Mouse (Mus musculus): ENCODE results near the gene Ccr10. TPM values are rescaled to one million over a fixed set of nuclear protein-coding genes. Genes with fewer than 3 reads are reported as not detected.

Ccr10 gene
- total and polyA plus RNA-seq, 3 experiments = not detected

DNA sequence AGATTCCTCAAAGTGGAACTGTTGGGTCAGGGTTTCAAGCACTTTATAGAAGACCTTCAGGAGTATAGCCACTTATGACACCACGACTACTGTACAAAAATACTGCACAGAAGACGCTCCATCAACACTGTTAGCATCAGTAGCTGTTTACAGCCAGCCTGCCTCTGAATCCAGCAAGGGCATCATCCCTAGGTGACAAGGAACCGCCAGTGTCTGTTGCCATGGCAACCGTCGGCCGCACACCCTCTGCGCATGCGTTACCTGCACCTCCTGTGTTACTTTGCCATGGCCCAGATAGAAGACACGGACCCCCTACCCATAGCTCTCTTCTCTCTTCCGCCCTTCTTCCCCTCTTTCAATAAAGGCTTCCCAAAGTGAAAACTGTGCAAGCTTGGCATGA, 28.9 kb downstream of the Ccr10 start:
- Histone ChIP-seq H3K4me1 (ENCODE audit: control insufficient read depth in 1 of 2, insufficient read depth in 2 of 2, low read length in 2 of 2) (peaks cover 3 to 19% of the 10 kb centered on the region in 2 experiments; a peak in 2 of 4 replicates), H3K9ac (ENCODE audit: control insufficient read depth, low read depth, low read length, poor library complexity, severe bottlenecking) (no peak overlapping the region), H3K27me3 (ENCODE audit: control insufficient read depth in 1 of 2, insufficient read depth in 2 of 2, low read length in 2 of 2) (peaks cover 0 to 4% of the 10 kb centered on the region in 2 experiments; a peak in 3 of 4 replicates), H3K27ac (ENCODE audit: control insufficient read depth, low read depth, low read length) (no peak overlapping the region), H3K9me3 (replicated peaks; ENCODE audit: insufficient read depth, low read length) (no peaks in the 10 kb centered on the region), H3K4me3 (ENCODE audit: control insufficient read depth in 1 of 2, insufficient read depth in 1 of 2, low read depth in 2 of 2, low read length in 2 of 2) (no peak overlapping the region), H3K79me2 (ENCODE audit: control insufficient read depth, insufficient read depth, low read length, poor library complexity) (no peaks in the 10 kb centered on the region), H3K36me3 (ENCODE audit: control insufficient read depth in 1 of 2, insufficient read depth in 2 of 2, low read length in 2 of 2) (no peaks in the 10 kb centered on the region; a peak in 1 of 4 replicates)
- DNase-seq (ENCODE audit: low read depth, low spot score) = no peak
- no peak for TF ChIP-seq UBTF (IDR thresholded peaks at IDR 0.05; ENCODE audit: borderline replicate concordance, insufficient read depth, low read depth, low read length)
- no peak for TF ChIP-seq USF2 (IDR thresholded peaks at IDR 0.05; ENCODE audit: borderline replicate concordance in 1 of 2, insufficient read depth in 1 of 2, low read depth in 1 of 2, low read length in 2 of 2)
- no peak for TF ChIP-seq ETS1 (IDR thresholded peaks at IDR 0.05; ENCODE audit: low read depth, low read length)
- no peak for TF ChIP-seq EP300 (IDR thresholded peaks at IDR 0.05; ENCODE audit: low read depth in 1 of 2, low read length in 2 of 2)
- TF ChIP-seq TBP (IDR thresholded peaks at IDR 0.05; ENCODE audit: low read depth, low read length) = no peak
- TF ChIP-seq MAZ (IDR thresholded peaks at IDR 0.05; ENCODE audit: low read depth, low read length) = no peak
- TF ChIP-seq CTCF (IDR thresholded peaks at IDR 0.05 in 2 of 3, conservative IDR thresholded peaks at IDR 0.05 in 1 of 3; ENCODE audit: control insufficient read depth in 1 of 3, insufficient read depth in 1 of 3, low read depth in 2 of 3, low read length in 3 of 3, poor library complexity in 1 of 3, severe bottlenecking in 1 of 3) = no peak
- TF ChIP-seq RCOR1 (IDR thresholded peaks at IDR 0.05; ENCODE audit: low read depth, low read length) = no peak
- TF ChIP-seq POLR2AphosphoS5 (IDR thresholded peaks at IDR 0.05; ENCODE audit: borderline replicate concordance, low read depth, low read length) = no peak
- no peak for TF ChIP-seq E2F4 (IDR thresholded peaks at IDR 0.05; ENCODE audit: borderline replicate concordance, low read depth, low read length)
- no peak for TF ChIP-seq CHD2 (IDR thresholded peaks at IDR 0.05; ENCODE audit: low read length)
- TF ChIP-seq ZMIZ1 (IDR thresholded peaks at IDR 0.05; ENCODE audit: low read depth, low read length) = no peak
- no peak for TF ChIP-seq ZC3H11A (IDR thresholded peaks at IDR 0.05; ENCODE audit: low read depth, low read length)
- TF ChIP-seq POLR2A (IDR thresholded peaks at IDR 0.05; ENCODE audit: control insufficient read depth in 1 of 2, insufficient read depth in 1 of 2, low read depth in 1 of 2, low read length in 2 of 2, poor library complexity in 1 of 2) = no peak

DNA sequence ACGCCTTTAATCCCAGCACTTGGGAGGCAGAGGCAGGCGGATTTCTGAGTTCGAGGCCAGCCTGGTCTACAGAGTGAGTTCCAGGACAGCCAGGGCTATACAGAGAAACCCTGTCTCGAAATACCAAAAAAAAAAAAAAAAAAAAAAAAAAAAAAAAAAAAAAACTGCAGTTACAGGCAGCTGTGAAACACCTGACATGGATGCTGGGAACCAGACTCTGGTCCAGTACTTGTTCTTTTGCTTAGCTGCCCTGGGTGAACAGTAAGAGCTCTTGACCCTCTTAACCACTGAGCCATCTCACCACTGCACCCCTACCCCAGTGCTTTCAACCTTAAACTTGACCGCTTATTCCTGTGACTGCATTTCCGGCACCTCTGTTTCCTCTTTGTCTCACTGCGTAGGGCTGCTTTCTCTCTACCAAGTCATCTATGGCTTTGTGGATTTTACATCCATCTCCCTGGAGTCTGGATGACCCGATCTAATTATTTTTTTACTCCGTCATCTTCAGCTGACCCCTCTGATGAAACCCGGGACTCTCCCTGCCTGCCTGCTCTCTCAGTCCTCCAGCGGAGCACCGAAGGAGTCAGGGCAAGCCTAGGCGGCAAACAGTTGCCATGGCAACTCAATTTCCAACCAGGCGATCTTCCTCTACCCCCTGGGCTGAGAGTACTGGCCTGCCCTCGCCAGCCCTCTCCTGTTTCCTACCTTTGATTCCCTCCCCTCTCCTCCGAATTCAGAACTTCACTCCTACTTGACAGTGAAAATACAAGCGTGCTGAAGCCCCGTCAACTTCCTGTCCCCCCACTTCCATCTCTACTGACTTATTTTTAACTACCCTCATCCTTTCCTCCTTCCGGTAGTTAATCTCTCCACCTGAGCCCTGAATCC, 31.7 kb downstream of the Ccr10 start:
- Histone ChIP-seq H3K4me3 (ENCODE audit: control insufficient read depth in 1 of 2, insufficient read depth in 1 of 2, low read depth in 2 of 2, low read length in 2 of 2) (peak overlapping the region in 1 of 2 experiments; percentile 1; a peak in 2 of 4 replicates), H3K9me3 (replicated peaks; ENCODE audit: insufficient read depth, low read length) (no peaks in the 10 kb centered on the region), H3K27me3 (ENCODE audit: control insufficient read depth in 1 of 2, insufficient read depth in 2 of 2, low read length in 2 of 2) (peaks cover 0 to 6% of the 10 kb centered on the region in 2 experiments; a peak in 3 of 4 replicates), H3K9ac (ENCODE audit: control insufficient read depth, low read depth, low read length, poor library complexity, severe bottlenecking) (peak overlapping the region; percentile 7; the same call in 1 of the 2 replicates), H3K27ac (ENCODE audit: control insufficient read depth, low read depth, low read length) (no peak overlapping the region), H3K36me3 (ENCODE audit: control insufficient read depth in 1 of 2, insufficient read depth in 2 of 2, low read length in 2 of 2) (no peaks in the 10 kb centered on the region), H3K4me1 (ENCODE audit: control insufficient read depth in 1 of 2, insufficient read depth in 2 of 2, low read length in 2 of 2) (peaks cover 0 to 16% of the 10 kb centered on the region in 2 experiments; a peak in 1 of 4 replicates), H3K79me2 (ENCODE audit: control insufficient read depth, insufficient read depth, low read length, poor library complexity) (no peaks in the 10 kb centered on the region)
- TF ChIP-seq ZNF384 (IDR thresholded peaks at IDR 0.05; ENCODE audit: low read depth, low read length) = peak; percentile 56
- no peak for TF ChIP-seq ETS1 (IDR thresholded peaks at IDR 0.05; ENCODE audit: low read depth, low read length)
- TF ChIP-seq CHD2 (IDR thresholded peaks at IDR 0.05; ENCODE audit: low read length) = no peak
- no peak for TF ChIP-seq MXI1 (IDR thresholded peaks at IDR 0.05; ENCODE audit: low read depth, low read length)
- DNase-seq (ENCODE audit: low read depth, low spot score) = peak; percentile 52

Data from MEL (cell line).